In the genomic region with DNA sequence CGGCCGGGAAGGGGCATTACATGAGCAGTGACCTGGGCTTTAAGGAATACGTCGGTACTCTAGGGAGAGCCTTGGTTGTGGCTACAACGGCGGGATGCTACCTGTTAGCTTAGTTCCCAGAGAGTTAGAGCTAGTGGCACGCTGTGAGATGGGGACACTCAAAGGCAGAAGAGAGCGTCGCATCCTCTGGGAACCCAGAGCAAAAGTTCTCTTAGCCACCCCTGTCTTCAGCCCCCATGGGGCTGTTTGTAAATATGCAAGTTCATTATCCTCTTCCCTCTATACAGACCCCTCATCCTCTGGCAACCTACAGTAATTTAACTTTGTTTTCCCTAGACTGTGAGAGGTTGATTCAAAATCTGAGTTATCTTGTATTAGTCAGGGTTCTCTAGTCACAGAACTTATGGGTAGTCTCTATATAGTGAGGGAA, we compare ENCODE assay signal across 8 mouse cellular contexts. TPM values are rescaled to one million over a fixed set of nuclear protein-coding genes. Genes with fewer than 3 reads are reported as not detected.
DNase-seq lines count a peak whose midpoint lies in the region; ATAC-seq lines count a peak whose summit lies in the region.

No protein-coding gene starts in this region.

- no peak for DNase-seq in kidney, adult 11 months
- no peak for DNase-seq in hindbrain, embryonic 14.5 days (ENCODE audit: low spot score)
- no peak for DNase-seq in midbrain, embryonic 14.5 days
- DNase-seq in right cerebral cortex, postnatal 14 days, result no peak
- DNase-seq in cerebellum, postnatal 25 days, result no peak
- no peak for DNase-seq in embryo, embryonic 10.5 days (ENCODE audit: low spot score)

- H3K4me3 ChIP-seq in kidney, embryonic 15.5 days (replicated peaks), result peak overlapping the region; percentile 71
- peak overlapping the region; percentile 90 for H3K4me3 ChIP-seq in brown adipose tissue, adult 24 weeks (ENCODE audit: insufficient read depth, low read depth, low read length)
- peak overlapping the region; percentile 59 for H3K4me3 ChIP-seq in hindbrain, embryonic 14.5 days (replicated peaks; ENCODE audit: low read length)
- H3K4me3 ChIP-seq in midbrain, embryonic 14.5 days (replicated peaks; ENCODE audit: low read depth, low read length), result peak overlapping the region; percentile 54

- H3K9ac ChIP-seq in kidney, embryonic 15.5 days, result peak overlapping the region; percentile 68
- peak overlapping the region; percentile 68 for H3K9ac ChIP-seq in hindbrain, embryonic 14.5 days
- H3K9ac ChIP-seq in midbrain, embryonic 14.5 days (replicated peaks; ENCODE audit: low read length), result peak overlapping the region; percentile 70

- H3K27ac ChIP-seq in kidney, embryonic 15.5 days, result peak overlapping the region; percentile 76
- peak overlapping the region; percentile 66 for H3K27ac ChIP-seq in brown adipose tissue, adult 24 weeks (replicated peaks; ENCODE audit: low read depth, low read length)
- peak overlapping the region; percentile 60 for H3K27ac ChIP-seq in hindbrain, embryonic 14.5 days
- H3K27ac ChIP-seq in midbrain, embryonic 14.5 days (replicated peaks; ENCODE audit: low read depth, low read length), result no peak overlapping the region; the same call in 1 of the 2 replicates

- H3K4me2 ChIP-seq in kidney, embryonic 15.5 days, result peak overlapping the region; percentile 76
- H3K4me2 ChIP-seq in hindbrain, embryonic 14.5 days (replicated peaks), result peak overlapping the region; percentile 67
- H3K4me2 ChIP-seq in midbrain, embryonic 14.5 days (ENCODE audit: low read length), result peak overlapping the region; percentile 85

- ATAC-seq in kidney, embryonic 15.5 days (replicated peaks; ENCODE audit: low FRiP score), result no peak
- no peak for ATAC-seq in hindbrain, embryonic 14.5 days (ENCODE audit: low FRiP score)
- no peak for ATAC-seq in midbrain, embryonic 14.5 days (ENCODE audit: low FRiP score, low TSS enrichment)

- H3K27me3 ChIP-seq in kidney, embryonic 15.5 days, result no peaks in the 10 kb centered on the region
- H3K27me3 ChIP-seq in hindbrain, embryonic 14.5 days (ENCODE audit: control insufficient read depth, insufficient read depth, low read length), result no peaks in the 10 kb centered on the region
- H3K27me3 ChIP-seq in midbrain, embryonic 14.5 days (ENCODE audit: control insufficient read depth, insufficient read depth, low read length), result no peaks in the 10 kb centered on the region

- H3K36me3 ChIP-seq in kidney, embryonic 15.5 days, result no peaks in the 10 kb centered on the region
- H3K36me3 ChIP-seq in hindbrain, embryonic 14.5 days (replicated peaks; ENCODE audit: control insufficient read depth, insufficient read depth), result no peaks in the 10 kb centered on the region
- H3K36me3 ChIP-seq in midbrain, embryonic 14.5 days (ENCODE audit: control insufficient read depth, insufficient read depth, low read length), result no peaks in the 10 kb centered on the region

- no peaks in the 10 kb centered on the region for H3K9me3 ChIP-seq in kidney, embryonic 15.5 days (replicated peaks)
- H3K9me3 ChIP-seq in hindbrain, embryonic 14.5 days (ENCODE audit: control insufficient read depth, low read length), result no peaks in the 10 kb centered on the region
- no peaks in the 10 kb centered on the region for H3K9me3 ChIP-seq in midbrain, embryonic 14.5 days (ENCODE audit: control insufficient read depth, low read length)

- H3K4me1 ChIP-seq in kidney, embryonic 15.5 days, result peaks cover 18% of the 10 kb centered on the region
- H3K4me1 ChIP-seq in brown adipose tissue, adult 24 weeks (ENCODE audit: control insufficient read depth, insufficient read depth, insufficient read length, low read length), result no peaks in the 10 kb centered on the region; the same call in 1 of the 2 replicates
- H3K4me1 ChIP-seq in hindbrain, embryonic 14.5 days (replicated peaks; ENCODE audit: control insufficient read depth, insufficient read depth, low read length), result peaks cover 10% of the 10 kb centered on the region; the same call in 1 of the 2 replicates
- peaks cover 8% of the 10 kb centered on the region; the same call in 1 of the 2 replicates for H3K4me1 ChIP-seq in midbrain, embryonic 14.5 days (ENCODE audit: control insufficient read depth, insufficient read depth, low read length)

- WGBS in kidney, embryonic 15.5 days, result 2% methylated on average over 9 of the region's 9 CpGs
- 2% methylated on average over 9 of the region's 9 CpGs for WGBS in hindbrain, embryonic 14.5 days
- 0% methylated on average over 9 of the region's 9 CpGs for WGBS in midbrain, embryonic 14.5 days

RNA-seq across cellular contexts. Expression of gene Gss, which starts 0.3 kb away (rescaled TPM):
- 40.1 and 45.0 TPM in 2 replicates for polyA plus RNA-seq in kidney, embryonic 15.5 days (2015; fragmentation: Nextera tagmentation; extraction: Ambion mirVana)
- polyA plus RNA-seq in brown adipose tissue, adult 24 weeks (2012; ENCODE audit: insufficient read depth, insufficient read length, missing spikeins), result 15.7 and 25.5 TPM in 2 replicates
- polyA plus RNA-seq in hindbrain, embryonic 14.5 days (2014; fragmentation: Nextera tagmentation; extraction: Ambion mirVana), result 14.3 and 15.3 TPM in 2 replicates
- polyA plus RNA-seq in midbrain, embryonic 14.5 days (2014; fragmentation: Nextera tagmentation; extraction: Ambion mirVana), result 14.8 and 15.2 TPM in 2 replicates

RNA-seq across cellular contexts. Expression of gene Myh7b, which starts 18.1 kb away (rescaled TPM):
- polyA plus RNA-seq in kidney, embryonic 15.5 days (2015; fragmentation: Nextera tagmentation; extraction: Ambion mirVana), result 0.93 and 1.7 TPM in 2 replicates
- 0.16 and 1.2 TPM in 2 replicates for polyA plus RNA-seq in brown adipose tissue, adult 24 weeks (2012; ENCODE audit: insufficient read depth, insufficient read length, missing spikeins)
- 0.40 and 0.99 TPM in 2 replicates for polyA plus RNA-seq in hindbrain, embryonic 14.5 days (2014; fragmentation: Nextera tagmentation; extraction: Ambion mirVana)
- polyA plus RNA-seq in midbrain, embryonic 14.5 days (2014; fragmentation: Nextera tagmentation; extraction: Ambion mirVana), result 0.64 and 0.77 TPM in 2 replicates
